Mouse (Mus musculus): ENCODE measurements around the gene Tead3.
A peak's percentile ranks its signal among the peaks of the same experiment; 100 is the strongest.
"Not testable (repeated sequence)": the region's sequence is repeated elsewhere in the genome, so short reads cannot be mapped to it uniquely, and the experiment has no call there.

Tead3 gene

DNA sequence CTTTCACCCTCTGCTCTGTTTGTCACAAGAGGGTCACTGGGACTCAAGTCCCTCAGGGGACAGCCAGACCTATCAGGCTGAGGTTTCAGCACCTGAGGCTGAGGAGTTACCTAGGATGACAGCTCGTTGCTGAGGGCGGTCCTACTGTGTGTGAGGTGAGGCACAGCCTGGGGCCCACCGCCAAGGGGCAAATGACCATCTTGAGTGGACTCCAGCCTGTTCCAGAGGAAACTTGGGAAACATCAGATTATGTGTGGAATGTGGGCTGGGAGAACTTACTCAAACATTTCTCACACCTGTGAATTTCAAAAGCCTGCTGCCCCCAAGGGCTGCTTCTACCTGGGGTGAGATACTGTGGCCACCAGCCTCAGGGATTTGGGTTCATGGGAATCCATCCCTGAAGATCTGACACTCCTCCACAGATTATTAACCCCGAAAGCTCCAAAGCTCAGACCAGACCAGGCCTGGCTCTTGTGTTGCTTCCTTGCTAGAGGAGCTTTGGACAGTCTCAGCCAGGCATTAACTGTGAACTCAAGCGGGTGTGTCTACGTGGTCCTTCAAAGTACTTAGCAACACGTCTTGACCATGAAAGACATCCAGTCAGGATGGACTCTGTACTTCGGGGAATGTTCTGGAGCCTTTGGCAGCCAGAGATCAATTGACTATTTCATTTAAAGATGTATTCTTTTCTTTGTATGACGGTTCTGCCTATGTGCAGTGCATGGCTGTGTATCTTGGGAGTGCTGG, 10.1 kb upstream of the Tead3 start:
- no peak for DNase-seq (ENCODE audit: low spot score in 2 of 2)

DNA sequence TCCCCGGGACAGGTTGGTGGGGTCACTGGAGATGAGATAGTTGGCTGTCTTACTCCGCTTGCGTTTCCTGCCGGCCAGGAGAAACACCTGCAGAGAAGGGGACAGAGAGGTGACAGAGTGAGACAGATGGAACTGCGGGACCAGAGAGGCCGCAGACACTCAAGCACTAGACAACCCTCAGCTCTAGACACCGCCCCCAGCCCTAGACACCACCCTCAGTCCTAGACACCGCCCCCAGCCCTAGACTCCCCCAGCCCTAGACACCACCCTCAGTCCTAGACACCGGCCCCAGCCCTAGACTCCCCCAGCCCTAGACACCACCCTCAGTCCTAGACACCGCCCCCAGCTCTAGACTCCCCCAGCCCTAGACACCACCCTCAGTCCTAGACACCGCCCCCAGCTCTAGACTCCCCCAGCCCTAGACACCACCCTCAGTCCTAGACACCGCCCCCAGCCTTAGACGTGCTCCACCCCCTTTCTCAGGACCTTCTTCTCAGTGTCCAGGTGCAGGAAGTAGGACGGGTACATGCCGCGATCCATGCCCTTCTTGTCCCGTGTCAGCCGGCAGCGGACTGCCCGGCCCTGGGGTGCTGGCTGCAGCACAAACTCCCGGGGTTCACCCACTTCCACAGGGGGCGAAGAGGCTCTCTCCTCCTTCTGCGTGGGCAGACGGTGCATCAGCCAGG, 8.1 kb upstream of the Tead3 start:
- not testable (repeated sequence) for DNase-seq (ENCODE audit: low spot score in 2 of 2)

DNA sequence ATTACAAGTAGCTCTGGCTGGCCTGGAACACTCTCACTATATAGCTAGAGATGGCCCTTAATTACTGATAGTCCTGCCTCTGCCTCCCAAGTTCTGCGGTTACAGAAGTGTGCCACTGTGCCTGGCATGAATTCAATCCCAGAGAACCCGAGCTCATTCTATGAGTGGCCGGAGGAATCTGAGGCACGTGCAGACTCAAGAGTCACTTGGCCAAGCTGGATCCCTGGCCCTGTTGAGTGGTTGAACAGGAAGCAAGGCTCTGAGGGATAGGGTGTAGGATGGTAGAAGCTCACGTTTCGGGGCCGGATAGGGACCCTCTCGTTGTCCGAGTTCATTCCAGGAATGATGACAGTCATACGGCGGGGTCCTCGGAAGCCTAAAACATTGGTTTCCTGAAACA, 5.3 kb upstream of the Tead3 start:
- DNase-seq (ENCODE audit: low spot score in 2 of 2): no peak

DNA sequence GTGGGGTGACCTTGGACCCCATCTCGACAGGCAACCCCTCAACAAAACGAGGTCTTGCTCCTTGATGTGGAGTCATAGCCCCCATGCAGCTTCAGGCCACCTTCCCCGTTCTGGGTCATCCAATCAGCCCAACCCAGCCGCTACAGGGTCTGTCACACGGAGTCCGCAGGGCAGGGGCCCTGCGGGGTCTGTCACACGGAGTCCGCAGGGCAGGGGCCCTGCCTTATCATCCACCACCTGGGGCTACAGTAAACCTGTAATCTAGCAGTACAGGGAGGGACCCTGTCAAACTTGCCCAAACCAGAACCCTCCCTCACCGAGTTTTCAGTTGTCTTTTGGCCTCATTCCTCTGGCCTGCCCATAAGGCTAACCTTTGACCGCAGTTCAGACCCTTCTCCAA, 1.4 kb upstream of the Tead3 start:
- DNase-seq (ENCODE audit: low spot score in 2 of 2): peak in 1 of 2 experiments; percentile 55

DNA sequence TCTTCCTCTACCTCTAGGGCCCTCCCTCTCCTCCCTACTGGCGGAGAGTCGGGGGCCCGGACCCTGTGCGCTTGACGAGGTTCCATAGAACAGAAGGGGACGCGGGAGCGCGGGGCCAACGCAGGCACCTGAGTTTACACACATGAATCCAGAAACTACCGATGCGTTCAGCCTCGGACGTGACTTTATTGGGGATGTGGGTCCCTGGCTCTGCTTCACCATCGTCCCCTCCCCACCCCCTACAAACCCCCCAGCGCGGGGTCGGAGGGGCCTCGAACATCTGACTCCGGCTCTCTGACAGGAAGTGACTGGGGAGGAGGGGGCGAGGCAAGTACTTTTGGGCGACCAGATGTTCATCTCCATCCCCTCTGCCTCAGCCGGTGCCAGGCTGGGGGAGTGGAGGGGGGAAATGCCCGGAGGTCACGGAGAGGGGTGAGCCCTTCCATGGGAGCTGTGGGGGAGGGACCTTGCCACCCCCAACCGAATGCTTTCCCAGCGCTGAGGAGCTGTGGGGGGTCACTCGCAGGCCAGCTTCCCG, 805 bp upstream of the Tead3 start:
- DNase-seq (ENCODE audit: low spot score in 2 of 2): no peak

DNA sequence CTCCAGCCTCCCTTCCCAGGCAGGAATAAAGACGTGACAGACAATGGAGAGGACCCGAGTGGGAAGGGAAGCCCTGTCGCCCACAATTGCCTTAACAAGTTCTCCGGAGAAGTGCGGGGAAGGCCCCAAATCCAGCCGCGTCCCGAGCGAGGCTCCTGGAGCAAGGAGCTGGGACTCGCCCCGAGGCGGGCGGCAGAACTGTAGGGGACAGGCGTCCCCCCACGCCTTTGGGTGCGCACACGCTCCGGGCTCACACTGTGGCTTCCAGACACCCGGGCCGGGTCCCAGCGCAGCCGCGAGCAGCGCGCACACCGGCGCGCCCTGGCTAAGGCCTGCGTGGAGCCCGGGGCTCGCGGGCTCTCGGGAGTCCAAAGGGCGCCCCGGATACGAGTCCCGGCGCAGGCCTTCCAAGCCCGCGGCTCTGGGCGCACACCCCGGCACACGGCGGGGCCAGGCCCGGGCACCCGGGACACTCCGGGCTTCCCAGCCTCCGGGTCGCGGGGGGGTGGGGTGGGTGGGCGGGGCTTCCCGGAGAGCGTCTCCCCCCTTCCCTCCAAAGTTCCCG, 634 bp downstream of the Tead3 start:
- no peak for DNase-seq (ENCODE audit: low spot score in 2 of 2)

DNA sequence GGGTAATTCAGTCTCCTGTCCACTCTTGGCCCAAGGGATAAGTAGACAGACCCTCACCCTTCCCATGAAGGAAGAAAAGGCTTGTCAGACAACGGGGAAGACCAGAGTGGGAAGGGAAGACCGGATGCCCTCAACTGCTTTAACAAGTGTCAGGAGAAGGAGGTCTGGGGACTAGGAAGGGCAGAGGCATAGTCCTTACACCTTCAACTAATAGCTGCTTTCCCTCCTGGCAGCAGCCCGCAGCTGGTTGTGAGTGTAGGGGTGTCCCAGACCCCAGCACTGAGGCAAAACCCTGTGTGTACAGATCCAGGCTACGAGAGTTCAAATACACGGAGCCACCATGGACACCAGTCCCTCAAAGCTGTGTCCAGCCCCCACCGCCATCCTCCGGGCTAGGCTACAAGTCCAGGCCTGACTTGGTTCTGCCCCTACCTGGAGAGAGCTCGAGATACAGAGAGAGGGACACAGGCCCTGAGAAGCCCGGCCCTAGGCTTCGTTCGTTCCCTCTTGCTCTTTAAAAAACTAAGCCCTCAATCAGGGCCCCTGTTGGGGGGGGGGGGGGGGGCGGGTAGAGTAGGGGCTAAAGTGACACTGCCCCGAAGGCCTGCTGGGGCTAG, 1.2 kb downstream of the Tead3 start:
- DNase-seq (ENCODE audit: low spot score in 2 of 2): no peak

DNA sequence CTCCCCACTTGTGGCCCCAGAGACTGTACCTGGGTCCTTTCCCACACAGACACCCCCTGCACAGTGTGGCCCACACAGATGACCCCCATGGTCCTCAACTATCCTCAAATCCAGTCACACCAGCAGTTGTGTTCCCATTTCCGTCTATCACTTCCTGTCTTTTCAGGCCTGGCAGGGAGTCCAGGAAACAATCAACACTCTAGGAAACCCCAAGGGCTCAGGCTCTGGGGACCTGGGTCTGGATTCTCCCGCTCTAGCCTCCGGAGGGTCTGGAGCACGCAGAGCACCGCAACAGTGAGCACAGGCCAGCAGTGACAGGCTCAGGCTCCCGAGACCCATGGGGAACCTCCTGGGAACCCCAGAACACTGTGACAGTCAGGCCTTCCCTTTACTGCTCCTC, 2.4 kb downstream of the Tead3 start:
- DNase-seq (ENCODE audit: low spot score in 2 of 2): no peak

DNA sequence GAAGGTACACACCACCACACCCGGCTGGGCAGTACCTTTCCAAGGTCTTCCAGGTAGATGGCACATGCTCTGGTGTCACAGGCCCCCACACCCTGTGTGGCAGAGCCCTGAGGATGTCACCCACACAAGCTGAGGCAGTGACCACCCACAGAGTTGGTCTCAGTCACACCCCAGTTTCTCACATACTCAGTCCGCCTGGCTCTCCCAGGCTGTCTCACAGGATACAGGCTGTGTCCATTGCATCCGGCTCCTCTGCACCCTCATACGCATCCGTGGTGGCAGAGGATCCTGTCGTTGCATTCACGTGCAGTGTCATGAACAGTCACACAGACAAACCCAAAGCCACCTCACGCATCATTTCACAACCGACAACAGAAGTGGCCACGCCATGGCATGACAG, 3.3 kb downstream of the Tead3 start:
- DNase-seq (ENCODE audit: low spot score in 2 of 2): no peak

DNA sequence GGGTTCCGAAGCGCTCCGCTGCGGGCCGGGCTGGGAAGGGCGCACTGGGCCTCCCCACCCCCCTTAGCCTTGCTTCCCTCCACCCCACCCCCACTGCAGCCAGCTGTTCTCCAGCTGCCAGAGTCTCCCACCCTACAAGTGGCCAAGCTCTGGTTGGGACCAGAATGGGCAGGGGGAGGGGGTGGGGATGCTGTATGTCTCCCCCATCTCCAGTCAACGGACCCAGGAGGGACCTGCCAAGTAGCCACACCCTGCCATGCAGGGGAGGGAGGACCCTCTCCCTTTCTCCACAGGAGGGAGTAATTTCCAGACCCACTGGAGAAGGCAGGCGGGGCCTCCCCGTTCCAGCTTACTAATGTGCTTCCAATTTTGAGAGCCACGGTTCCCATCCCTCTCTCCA, 4.7 kb downstream of the Tead3 start:
- DNase-seq (ENCODE audit: low spot score in 2 of 2): no peak

DNA sequence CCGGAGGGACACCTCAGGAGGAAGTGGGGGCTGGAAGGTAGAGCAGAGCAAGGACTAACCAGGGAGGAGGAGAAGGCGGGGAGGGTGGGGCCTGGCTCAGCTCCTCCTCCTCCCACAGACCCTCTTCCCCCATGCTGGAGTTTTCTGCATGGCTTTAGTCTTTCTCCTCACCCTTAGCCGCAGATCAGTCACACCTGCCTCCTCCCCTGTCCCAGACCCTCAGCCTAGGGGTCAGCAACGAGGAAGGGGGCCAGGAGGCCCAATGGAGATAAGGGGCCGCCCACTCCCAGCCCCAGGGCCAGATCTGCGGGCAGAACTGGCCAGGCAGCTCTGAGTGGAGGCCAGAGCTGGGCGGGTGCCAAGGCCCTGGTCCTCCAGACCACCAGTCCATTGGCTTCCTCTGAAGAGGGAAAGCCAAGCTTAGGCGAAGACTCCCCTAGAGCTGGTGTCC, 5.3 kb downstream of the Tead3 start:
- DNase-seq (ENCODE audit: low spot score in 2 of 2): no peak

DNA sequence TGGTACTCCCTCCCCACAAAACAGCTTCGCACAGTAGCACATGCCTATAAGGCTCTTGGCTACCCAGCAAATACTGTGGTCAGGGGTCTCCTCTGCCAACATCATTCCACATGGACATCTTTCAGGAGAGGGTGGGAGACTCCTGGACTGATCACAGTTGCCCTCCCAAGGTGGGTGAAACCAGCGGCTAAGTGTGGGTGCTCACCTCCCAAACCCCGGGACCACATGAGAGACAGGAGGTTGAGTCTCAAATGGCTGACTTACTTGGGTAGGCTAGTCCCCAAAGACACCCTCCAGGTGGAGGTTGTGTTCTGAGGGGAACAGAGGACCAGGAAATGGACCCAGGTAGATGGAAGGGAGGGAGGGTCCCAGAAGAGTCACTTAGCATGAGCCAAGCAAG, 5.9 kb downstream of the Tead3 start:
- DNase-seq (ENCODE audit: low spot score in 2 of 2): no peak

DNA sequence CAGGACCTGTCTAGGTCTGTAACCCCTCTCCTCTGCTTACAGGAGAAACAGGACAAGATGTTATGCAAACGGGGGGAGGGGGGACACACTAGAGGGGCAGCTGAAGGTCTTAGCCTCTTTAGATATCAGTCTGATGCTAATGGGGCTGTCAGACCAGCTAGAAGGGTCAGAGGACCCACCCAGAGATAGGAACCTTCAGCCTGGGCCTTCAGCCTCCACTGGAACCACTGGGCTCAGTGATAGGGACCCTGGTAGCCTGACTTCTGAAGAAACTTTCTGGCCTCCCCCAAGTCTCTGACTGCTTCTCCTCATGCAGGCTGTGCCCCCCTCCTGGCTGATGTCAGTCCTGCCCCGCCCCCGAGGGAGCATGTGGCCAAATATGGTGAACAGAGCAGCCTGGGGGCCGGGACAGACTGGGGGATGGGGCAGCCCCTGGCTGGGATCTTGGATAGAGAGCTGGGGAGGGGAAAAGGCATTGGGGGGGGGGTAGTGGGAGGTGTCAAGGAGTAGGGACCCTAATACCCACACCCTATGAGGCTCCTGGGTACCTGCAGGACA, 6.5 kb downstream of the Tead3 start:
- no peak for DNase-seq (ENCODE audit: low spot score in 2 of 2)

DNA sequence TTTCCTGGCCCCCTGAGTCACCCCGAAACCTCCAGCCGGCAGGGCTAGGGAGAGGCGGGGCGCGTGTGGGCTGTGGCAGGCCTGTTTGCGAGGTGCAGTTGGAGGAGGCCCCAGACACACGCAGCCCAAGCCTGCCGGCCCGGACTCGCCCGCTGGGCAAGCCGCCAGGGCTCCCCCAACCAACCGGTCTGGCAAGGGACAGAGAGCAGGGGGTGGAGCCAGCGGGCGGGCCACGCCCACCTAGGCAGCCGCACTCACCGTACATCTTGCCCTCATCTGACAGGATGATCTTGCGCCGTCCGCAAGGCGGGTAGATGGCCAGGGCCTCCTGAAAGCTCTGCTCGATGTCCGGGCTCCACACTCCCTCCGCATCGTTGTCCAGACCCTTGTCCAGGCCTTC, 9.5 kb downstream of the Tead3 start:
- peak; percentile 80 to 87 for DNase-seq (ENCODE audit: low spot score in 2 of 2)

DNA sequence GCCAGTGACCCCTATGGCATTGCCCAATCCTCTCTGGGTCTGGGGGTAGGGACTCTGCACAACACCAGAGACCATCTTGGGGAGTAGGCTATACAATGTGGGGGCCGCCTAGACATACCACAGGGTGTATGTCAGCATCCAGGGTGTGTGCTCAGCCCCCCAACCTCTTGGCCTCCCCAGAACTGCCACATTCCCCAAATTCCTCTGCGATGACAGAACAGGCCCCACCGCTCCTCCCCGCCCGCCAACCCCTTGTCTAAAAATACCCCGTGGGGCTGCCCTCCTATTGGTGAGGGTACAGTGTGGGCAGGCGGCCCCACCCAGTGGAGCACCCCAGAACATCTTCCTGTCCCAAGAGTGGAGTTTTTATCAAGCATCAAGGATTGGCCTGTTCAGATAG, 10.0 kb downstream of the Tead3 start:
- no peak for DNase-seq (ENCODE audit: low spot score in 2 of 2)

DNA sequence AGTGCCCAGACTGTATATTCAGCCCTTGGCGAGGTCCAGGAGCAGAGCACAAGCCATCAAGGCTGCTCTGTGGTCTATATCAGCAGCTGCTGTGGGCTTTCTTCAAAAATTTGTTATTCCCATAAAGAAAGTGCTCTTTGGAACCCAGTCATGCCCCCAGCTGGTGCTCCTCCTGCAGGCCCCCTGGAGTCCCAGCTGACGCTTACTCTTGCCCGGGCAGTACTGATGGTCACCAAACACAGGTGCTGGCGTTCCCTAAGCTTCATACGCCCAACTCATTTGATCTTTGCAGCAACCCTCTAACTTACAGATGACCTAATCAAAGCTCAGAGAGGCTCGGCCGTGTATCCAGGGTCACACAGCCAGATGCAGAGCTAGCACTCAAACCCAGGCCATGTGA, 13.1 kb downstream of the Tead3 start:
- no peak for DNase-seq (ENCODE audit: low spot score in 2 of 2)

DNA sequence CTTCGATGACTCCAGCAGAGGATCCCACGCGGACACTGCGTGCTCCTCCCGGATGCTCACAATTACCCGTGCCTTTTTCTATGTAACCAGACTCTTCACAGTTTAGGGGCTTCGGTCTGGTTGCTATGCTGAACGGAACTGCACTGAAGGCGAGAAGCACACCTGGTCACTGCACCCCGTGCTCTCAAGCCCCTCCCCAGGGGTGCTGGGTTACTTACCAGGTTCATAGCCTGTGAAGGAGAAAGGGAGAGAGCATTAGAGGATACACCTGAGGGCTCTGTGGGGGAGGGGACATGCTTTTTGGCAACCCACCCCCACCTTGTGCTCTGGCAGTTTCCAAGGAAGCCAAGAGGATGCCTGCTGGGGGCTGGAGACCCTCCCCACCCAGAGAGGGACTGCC, 15.3 kb downstream of the Tead3 start:
- DNase-seq (ENCODE audit: low spot score in 2 of 2): no peak

DNA sequence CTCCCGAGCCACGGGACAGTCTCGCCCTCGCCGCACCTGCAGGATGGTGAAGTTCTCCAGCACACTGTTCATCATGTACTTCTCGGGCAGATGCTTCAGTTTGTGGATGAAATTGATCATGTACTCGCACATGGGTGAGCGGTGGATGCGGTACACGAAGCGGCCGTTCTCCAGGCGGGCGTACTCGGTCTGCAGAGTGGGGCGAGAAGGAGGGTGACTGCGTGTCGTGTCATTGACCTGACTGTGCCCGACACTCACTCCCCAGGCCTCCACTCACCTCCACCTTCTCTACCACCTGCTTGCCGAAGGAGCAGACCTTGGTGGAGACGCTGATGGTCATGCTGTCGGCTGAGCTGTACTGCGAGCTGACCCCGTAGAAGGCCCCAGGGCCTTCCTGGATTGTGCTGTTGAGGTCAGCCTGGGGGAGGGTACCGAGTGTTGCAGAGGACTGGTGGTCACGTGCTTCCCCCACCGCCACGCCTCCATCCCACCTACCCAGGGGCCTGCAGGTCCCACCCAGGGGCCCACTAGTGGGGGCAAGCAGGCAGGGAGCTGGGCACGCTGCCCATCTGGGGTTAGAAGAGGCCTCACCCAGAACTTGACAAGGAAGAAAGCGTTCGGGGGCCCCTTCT, 17.6 kb downstream of the Tead3 start:
- no peak for DNase-seq (ENCODE audit: low spot score in 2 of 2)

DNA sequence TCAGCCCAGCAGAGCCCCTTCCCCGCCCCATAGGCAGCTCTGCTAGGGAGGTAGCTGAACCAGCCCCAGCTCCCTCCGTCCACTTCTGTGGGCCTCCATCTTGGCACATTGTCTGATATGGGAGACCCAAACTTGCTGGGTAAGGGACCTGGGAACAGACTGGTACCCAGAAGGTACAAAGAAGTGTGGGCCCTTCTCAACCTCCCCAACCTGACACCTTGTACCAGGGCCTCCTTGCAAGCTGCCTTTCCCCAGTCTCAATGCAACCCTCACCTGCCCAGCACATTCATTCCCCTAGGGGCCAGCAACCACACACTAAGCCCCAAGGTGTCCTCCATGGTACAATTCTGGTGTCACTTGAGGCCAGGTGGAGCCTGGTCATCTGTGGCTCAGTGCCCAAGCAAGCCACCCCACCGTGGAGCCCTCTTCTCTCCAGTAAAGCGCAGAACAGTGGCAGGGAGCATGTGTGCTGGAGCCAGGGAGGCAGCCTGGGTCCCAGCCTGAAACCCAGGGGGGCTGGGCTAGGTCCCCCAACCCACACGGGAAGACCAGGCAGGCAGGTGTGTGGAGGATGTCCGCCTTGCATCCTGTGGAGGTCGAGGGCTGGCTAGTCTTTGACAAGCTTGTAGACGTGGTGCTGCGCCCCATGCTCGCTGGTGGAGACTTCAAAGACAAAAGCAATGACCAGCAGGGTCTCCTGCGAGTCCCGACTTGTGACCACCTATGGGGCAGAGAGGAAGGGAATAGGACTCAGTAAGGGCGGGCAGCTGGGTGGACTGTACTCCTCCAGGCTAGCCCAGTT, 18.3 kb downstream of the Tead3 start:
- no peak for DNase-seq (ENCODE audit: low spot score in 2 of 2)

DNA sequence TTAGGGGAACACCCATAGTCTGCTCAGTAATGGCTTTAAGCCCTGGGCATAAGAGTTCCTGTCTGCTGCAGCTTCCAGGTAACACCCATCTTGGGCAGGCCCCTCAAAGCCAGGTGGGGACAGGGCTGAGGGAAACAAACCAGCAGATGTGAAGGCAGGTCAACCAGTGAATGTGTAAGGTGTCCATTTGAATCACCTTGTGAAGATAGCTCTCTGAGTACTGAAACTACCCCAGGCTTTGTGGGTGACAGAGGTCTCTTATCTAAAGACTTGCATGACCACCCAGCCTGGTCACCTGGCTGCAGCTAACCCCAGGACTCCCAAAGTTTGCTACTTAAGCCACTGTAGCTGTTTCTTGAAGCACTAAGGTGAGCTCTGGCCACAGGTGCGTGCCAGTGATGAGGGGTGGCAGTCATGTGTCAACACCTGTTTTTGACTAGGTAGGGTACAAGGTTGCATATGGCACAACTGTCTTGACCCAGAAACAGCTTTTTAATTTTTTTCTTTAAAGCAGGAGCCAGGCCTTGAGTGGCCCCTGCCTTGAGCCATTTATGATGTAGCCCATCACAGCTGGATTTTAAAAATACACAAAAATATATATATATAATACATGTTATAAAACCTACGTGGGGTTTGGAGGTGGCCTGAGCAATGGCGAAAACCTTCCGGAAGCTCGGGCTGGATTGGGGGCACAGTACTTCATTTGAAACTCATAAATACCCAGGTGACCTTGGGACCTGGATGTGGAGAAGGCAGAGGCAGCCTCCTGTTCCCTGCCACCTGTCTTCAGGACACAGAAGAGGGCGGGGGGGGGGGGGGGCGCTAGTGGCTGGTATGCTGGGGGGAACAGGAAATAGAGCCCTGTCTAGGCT, 19.1 kb downstream of the Tead3 start:
- DNase-seq (ENCODE audit: low spot score in 2 of 2): no peak

Measured in spleen, postnatal 4 days (tissue).